Mouse (Mus musculus) cerebellum, postnatal 10 days (tissue): Measurements from ENCODE around the gene Sipa1.
A peak's percentile ranks its signal among the peaks of the same experiment; 100 is the strongest.

ENCODE experiments used
- DNase-seq, 2 experiments: peaks; one replicate each; pipeline ENCODE4 v3.0.0; 2021; ENCODE audit warnings: mixed read lengths in 2 of 2

The Sipa1 gene

DNA sequence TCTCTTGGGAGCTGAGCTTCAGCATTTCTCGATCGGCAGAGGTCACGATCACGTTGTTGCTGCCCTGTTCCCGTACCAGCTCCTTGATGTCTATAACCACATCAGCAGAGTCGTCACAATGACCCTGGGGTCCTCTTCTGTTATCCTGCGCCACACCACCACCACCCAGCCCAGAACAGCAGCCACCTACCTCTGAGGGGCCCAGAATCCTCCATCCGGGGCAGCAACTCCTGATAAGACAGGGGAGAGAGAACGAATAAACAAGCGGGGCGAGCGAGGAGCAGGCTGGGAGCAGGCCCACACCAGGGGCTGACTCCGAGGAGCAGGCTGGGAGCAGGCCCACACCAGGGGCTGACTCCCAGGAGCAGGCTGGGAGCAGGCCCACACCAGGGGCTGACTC is 22.9 kb upstream of the Sipa1 start:
- DNase-seq, result no peak

DNA sequence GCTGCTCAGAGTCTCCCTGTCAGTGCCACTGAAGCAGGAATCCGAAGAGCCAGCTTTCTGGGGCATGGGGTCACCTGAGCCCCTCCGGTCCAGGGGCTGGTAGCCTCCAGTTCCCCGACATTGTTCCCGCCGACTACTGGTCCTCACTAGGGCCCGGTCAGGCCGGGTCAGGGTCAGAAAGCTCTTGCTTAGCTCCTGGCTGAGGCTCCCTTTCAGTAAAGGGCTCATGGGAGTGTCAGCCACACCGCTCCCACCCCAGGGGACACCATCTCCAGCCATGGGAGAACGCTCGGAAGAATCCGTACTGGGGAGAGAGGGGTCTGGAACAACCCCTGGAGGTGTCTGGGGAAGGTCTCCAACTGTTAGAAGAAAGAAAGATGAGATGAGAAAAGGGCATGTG is 22.4 kb upstream of the Sipa1 start:
- no peak for DNase-seq

DNA sequence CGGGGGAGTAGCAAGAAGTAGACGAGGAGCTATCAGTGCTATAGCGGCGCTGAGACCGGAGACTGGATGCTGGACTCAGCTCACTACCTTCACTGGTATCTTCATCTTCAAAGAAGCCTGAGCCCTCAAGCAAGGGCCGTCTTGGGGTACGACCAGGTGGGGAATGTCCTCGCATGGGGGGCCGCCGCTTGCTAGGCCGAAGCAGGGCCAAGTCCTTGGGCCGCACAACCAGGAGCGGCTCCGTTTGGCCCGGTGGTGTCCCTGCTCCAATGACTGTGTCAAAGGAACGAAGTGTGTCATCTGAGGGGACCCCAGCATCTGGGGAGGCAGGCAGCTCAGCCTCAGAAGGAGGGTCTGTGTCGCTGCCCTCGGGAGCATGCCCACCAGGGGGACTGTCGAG is 21.9 kb upstream of the Sipa1 start:
- no peak for DNase-seq

DNA sequence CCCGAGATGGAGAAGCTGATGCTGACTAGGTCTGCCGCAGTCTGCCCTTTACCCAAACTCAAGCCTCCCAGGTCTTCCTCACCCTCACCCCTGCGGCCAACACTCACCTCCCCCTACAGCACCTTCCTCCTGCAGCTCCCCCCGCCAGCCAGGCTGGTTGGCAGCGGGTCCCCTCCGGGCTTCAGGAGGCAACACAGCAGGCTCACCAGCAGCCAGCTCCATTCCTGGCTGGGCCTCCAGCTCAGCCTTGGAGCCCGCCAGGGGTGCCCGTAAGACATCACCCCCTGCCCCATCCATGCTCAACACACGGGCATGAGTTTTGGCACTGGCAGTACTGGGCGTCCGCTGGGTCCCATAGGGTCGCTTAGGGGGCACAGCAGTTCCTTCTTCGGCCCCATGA is 21.5 kb upstream of the Sipa1 start:
- DNase-seq, result no peak

DNA sequence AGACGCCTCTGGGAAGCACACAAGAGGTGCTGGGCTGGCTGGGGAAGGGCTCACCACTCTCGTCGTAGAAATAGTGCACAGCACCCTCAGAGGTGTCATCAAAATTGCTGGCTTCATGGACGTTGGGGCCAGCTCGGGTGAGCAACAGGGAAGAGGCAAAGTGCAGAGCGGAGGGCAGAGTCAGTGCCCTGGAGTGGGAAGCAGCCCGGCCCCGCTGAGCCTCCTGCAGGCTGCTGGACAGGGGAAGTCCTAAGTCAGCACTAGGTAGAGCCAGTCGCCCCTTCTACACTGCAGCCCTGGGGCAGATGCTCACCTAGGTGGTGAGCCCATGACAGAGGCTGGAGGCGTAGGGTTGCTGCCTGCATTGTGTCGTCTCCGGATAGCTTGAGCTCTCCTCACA is 20.7 kb upstream of the Sipa1 start:
- no peak for DNase-seq

DNA sequence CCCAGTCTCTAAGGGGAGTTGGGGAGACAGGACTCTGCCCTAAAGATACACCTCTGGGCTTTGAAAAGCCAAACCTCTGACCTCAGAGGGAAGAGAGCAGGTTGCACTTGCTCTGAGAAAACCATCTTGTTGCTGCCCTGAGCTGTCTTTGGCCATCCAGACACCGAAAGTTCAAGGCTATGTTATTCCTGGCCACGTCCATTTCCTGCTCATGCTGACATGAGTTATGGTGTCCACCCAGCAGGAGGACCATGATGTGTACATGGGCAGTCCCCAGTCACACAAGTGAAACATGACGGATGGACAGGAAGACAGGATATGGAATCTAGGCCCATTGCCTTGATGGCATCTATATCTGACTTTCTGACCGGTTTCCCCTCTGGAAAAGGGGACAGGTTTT is 16.9 kb upstream of the Sipa1 start:
- DNase-seq, result no peak

DNA sequence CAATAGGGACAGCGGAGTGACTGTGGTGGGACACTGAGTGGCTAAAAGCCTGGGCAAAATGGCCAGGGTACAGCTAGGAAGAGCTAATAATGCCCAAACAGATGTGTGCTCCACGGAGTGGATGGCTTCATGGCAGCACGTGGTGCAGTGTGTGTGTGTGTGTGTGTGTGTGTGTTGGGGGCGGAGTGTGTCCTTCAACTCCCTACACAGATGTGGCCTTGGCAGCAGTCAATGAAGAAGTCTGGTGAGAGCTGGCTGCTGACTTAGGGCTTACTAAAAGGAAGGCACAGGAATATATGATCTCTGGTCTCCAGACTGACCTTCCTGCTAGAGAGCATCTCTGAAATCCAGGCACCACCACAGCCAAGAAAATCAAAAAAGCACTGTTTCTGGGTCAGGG is 4.9 kb upstream of the Sipa1 start:
- no peak for DNase-seq

DNA sequence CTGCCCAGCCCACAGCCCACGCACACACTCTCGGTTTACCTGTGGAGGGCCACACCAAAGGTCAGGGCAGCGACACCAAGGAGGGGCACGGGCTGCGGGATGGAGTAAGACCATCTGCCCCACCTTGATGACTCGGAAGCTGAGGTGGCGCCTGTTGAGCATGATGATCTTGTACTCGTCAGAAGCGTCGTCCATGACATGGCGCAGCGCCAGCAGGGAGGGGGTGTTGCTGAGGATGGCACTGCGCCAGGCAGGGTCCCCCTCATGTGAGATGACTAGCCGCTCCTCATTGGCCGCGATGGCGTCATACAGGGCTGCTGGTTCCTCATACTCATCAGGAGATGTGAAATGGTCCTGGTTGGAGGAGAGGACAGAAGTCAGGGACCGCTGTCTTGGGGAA is 2.9 kb upstream of the Sipa1 start:
- DNase-seq, result no peak

DNA sequence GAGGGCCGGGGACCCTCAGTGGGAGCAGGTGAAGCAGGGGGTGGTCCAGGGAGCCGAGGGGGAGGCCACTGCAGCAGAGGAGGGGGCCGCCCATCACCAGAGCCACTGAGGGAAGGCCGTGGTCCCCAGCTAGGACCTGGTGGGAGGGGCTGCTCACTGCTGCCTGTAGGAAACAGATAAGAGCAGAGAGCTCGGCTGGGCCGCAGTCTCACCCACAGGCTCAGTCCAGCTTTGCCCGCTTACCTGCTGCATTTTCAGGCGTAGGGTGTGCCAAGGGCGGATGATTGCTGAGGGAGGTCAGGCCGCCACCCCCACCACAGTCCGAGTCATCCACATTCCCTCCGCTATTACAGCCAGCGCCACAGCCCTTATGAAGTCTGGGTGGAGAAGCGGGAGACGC is 2.0 kb upstream of the Sipa1 start:
- no peak for DNase-seq

DNA sequence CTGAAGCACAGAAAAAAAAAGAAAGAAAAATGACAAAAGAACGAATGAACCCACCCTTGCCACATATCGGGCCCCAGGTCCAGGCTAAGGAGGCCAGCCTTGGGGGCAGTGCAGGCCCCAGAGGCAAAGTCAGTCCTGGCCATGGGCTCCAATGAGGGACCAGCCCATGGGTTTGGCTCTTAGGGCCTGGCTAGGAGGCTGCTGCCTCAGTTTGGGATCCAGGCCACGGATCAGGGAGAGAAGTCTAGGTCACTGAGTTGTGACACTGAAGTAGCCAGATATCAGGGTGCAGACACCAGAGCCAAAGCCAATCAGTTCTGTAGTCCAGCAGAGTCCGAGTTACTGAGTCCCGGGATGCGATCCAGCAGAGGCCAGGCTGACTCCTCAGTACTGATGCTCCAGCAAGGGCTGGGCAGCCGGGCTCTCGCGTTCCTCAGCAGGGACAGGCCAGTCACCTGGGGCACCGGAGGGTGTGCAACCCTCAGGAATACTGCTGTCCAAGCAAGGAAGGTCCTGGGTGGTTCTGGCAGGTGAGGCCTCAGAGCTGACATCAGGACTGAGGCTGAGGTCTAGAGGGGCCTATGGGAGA is 1.3 kb upstream of the Sipa1 start:
- DNase-seq, result no peak

DNA sequence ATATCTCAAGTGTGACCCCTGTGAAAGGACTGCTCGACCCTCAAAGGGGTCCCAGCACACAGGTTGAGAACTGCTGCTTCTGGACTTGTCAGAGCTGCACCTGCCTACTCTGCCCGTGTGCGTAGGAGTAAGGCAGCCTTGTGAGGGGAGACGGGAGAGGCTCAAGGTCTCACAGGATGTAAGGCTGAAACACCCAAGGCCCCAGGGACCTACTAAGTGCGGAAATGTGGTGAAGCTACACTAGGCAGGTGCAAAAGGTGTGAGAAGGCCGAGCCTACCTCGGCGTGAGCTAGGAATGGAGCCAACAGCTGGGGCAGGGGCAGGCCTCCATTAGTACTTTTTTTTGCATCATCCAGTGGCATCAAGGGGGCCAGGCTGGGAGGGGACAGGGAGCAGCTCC is 1.2 kb downstream of the Sipa1 start:
- no peak for DNase-seq

DNA sequence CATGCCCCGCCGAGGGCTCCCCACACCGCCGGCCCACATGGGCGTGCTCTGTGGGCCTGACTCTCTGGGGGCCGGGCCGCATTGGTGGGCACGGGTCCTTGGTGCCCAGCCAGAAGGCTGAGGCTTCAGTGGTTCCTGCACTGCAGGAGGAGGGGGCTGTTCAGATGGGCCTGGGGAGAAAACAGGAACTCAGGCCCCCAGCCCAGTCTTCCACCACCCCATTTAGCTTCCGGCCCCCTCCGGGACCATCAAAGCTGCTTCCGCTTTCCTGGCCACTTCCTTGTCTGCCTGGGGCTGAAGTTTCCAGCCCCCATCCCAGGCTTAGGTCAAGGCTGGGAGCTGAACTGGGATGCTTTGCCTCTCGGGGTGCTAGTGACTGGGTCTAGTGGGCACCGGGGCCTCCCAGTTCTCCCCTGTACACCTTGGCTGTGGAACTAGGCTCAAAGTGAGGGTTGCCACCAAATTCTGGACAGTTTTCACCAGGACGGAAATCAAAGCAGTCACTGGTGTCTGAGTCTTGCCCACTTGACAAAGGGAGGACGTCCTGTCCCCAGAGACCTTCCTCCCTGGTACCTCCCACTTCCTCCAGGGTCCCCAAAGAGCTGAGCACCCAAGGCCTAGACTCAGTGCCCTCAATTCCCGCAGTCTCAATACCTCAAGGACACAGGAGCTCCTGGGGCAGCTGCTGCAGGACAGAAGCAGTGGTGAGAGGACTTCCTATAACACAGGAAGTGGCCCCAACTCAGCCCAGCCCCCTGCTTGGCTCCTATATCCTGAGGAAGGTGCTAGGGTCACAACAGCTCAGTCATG is 2.4 kb downstream of the Sipa1 start:
- DNase-seq, result no peak

DNA sequence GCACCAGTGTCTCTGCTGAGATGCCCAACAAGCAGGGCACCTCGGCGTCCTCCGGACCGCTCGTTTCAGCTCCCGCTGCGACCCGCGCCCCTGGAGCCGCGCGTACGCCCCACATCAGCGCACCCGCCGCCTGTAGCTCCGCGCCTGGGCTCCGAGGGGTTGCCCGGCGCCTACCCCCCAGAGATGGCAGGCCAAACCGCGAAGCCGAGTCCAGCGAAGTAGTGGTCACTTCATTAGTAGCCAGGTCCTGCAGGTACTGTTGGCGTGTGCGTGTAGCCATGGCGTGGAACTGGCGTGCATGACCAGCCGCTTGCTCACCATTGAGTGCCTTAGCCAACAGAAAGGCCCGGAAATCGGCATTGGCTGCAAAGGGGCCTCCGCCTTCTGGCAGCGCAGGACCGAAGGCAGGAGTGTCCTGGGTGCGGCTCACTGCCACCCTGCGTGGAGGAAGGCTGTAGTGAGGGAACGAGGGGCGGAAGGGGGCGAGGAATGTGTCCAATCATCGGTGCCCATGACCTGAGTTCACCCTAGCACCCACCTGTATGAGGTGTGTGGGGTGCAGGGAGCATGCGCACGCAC is 8.7 kb downstream of the Sipa1 start:
- peak; percentile 29 to 49 for DNase-seq

DNA sequence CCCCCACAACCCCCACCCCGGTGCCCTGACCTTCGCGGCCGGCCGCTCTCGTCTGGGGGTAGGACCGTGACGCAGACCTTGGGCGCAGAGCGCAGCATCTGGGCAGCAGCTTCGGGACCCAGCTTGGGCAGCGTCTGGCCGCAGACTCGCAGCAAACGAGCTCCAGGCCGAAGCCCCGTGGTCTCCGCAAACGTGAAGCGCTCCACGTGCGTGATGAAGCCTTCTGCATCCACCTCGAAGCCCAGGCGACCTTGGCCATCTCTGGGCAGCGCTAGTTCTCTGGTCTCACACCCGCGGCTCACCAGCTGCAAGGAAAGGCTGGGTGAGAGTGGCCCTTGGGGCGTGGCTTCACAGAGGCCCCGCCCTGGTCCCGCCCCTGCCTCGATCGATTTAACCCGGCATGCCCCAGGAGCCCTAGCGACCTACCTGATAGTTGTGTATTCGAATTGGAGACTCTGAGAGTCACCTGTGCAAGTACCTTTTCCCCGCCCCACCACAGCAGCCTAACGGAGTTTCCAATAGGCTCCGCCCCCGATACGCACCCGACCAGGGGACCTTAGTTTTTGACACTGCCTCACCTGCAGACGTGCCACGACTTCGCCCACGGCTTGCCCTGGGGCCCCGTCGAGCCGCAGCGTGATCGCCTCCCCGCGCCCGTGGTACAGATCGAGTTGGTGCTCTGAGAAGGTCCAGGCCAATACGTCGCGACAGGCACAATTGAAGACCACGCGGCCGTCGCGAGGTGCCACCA is 9.4 kb downstream of the Sipa1 start:
- DNase-seq, result peak; percentile 38 to 42

DNA sequence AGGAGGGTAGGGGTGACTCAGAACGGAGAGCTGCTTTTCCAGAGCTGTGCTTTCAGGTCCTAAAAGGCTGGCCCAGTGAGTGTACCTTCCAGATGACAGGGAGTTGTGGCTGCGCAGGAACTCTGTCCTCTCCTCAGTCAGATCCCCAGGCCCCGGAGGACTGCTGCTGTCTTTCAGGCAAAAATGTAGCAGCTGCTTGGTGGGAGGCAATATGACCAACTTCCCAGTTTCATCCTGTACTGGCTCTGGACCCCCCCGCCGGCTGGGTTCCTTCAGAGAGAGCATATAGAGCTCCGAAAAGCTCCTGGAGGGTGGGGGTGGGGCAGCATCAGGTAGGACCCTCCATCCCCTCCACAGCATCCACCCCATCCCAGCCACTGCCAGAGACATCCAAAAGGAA is 10.9 kb downstream of the Sipa1 start:
- DNase-seq, result no peak

DNA sequence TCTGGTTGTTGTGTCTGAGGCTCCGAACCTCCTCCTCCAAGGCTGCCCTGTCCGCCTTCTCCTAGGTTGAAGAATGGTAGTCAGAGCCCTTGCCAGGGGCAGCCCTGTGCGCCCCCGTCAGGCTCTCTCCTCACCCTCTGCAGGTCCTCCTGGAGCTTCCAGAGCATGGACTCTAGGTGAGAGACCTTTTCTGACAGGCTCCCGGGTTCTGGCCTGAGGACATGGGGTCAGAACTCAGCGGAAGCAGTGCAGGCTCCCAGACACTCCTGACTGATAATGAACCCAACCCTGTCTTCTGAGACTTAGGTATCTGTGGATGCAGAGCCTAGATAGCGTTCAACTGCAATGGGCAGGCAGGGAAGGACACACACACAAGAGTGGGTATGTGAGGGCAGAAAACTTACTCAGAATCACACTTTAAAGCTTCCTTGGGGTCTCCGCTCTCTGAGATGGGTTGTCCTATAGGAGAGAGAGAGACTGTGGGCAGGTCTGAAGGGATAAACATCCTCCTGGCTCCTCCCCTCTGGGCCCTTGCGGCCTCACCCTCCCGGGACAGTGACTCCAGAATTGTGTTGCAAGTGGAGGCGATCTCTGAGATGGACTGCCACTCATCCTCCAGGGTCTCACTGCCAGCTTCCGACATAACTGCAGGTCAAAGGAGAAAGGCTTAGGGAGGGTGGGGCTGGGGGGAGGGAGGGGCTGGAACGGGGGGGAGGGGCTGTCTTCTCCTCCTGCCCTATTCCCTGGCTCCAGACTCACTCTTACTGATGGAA is 11.8 kb downstream of the Sipa1 start:
- no peak for DNase-seq

DNA sequence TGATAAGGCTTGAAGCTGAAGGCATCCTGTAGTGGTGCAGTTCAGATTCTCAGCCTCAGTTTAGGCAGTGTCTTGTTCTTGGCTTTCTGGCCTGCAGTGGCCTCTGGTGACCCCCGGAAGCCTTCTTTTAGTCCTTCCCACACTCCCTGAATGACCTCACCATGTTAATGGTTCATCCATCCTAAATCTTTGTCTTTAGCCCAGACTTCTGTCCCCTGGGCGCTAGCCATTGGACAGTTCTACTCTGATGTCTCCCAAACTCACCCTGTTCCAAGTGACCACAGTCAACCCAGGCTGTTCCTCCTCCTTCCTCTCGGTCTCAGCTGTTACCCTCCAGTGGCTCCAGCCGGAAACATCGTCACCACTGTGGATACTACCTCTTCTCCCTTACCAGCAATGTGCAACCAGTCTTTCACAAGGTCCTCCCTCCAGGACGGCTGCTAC is 14.2 kb downstream of the Sipa1 start:
- DNase-seq, result no peak

DNA sequence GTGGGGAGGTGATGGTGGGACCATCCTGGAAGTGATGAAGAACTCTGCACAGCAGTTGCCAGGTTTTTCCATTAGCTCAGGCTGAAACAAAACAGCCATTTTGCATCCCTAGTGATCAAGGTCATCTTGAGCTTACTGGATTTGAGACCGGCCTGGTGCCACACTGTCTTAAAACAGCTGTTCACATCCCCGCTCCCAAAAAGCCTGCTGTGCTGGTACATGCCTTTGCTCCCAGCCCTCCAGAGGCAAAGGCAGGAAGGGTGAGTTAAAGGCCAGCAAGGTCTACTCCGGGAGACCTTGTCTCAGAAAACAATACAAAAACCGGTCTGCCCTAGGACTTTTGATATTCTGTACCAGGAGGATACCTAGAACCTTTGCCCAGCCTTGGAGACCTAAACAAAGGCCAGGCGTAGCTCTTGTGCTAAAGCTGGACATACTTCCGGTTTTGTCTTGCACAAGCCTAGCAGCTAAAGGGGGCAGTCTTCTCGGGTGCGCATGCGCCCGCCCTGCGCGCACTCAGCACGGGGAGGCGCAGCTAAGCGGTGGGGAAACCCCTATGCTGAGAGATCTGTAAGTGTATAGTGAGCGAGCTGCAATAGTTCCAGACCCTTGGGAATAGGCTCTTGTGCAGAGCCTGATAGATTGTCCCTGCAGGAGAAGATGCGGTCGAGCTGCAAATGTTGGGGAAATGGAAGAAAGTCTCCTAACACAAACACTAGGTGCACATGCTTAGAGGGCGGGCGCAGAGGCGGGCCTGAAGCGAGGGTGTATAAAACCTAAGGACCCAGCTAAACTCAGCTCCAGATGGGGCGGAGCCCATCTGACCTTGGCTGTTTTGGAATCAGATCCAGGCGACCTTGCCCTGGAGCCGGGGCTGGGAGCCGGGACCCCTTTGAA is 14.9 kb downstream of the Sipa1 start:
- peak; percentile 75 to 84 for DNase-seq

DNA sequence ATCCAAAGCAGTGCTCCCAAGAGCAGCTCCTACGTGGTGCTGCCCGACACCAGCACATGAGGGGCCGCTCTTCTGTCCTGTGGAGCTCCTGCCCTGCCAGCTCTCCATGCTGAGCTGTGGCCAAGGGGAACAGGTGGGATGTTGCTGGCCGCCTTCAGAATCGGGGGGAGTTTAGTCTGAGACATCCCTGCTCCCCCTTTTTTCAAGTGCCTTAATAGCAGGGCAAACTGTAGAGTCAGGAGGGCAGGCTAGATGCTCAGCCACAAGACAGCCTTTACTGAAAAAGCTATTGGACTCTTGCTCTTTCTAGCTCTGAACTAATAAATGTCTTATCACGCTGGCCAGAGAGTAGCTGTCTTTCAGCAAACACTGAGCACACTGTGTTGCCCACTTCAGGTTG is 15.7 kb downstream of the Sipa1 start:
- DNase-seq, result no peak

DNA sequence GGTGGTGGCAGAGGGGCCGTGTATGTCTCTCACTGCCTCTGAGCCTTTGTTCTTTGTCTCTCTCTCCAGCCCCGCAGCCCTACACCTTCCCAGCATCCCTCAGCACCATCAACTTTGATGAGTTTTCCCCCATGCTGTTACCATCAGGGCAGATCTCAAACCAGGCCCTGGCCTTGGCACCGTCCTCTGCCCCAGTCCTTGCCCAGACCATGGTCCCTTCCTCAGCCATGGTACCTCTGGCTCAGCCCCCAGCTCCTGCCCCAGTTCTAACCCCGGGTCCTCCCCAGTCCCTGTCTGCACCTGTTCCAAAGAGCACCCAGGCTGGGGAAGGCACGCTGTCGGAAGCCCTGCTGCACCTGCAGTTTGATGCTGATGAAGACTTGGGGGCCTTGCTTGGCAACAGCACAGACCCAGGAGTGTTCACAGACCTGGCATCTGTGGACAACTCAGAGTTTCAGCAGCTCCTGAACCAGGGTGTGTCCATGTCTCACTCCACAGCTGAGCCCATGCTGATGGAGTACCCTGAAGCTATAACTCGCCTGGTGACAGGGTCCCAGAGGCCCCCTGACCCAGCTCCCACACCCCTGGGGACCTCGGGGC is 16.7 kb downstream of the Sipa1 start:
- DNase-seq, result no peak

DNA sequence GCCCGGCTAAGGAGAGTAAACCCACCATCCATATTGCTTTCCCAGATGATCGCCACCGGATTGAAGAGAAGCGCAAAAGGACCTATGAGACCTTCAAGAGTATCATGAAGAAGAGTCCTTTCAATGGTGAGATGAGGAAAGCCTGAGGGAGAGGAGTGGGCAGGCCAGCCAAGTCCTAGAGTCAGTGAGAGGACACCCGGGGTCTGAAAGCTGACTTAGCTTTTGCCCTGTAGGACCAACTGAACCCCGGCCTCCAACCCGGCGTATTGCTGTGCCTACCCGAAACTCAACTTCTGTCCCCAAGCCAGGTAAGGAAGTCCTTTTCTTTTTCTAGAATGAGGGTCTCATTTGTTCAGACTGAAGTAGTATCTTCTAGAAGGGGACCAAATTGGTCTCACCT is 18.2 kb downstream of the Sipa1 start:
- DNase-seq, result no peak
